Mouse (Mus musculus): ENCODE data around the gene Sntn. TPM values are rescaled to one million over a fixed set of nuclear protein-coding genes. Genes with fewer than 3 reads are reported as not detected.

Sntn gene
- not detected in 2 replicates for polyA plus RNA-seq (2015; fragmentation: Nextera tagmentation; extraction: Ambion mirVana)

GRCm38 (mm10) chr14:13670576-13670975, at the start of gene Sntn:
Gene Sntn, plus strand, starts transcription at chr14:13670876.
- Histone ChIP-seq H3K27me3 (replicated peaks; ENCODE audit: control insufficient read depth, insufficient read depth, low read length) (no peaks in the 10 kb centered on the region), H3K27ac (ENCODE audit: low read depth, low read length) (no peak within 1 kb of the TSS), H3K4me1 (replicated peaks; ENCODE audit: control insufficient read depth, insufficient read depth, low read length) (no peaks in the 10 kb centered on the region), H3K36me3 (ENCODE audit: control insufficient read depth, insufficient read depth) (no peaks in the 10 kb centered on the region), H3K4me2 (replicated peaks; ENCODE audit: low read depth) (no peak within 1 kb of the TSS), H3K9ac (ENCODE audit: low read depth, low read length) (no peak within 1 kb of the TSS), H3K4me3 (ENCODE audit: low read depth, low read length) (no peak within 1 kb of the TSS), H3K9me3 (ENCODE audit: control insufficient read depth) (no peaks in the 10 kb centered on the region)
- WGBS, result 74% methylated on average over 2 of the region's 2 CpGs
- no peak for TF ChIP-seq CTCF (IDR thresholded peaks at IDR 0.05; ENCODE audit: low read depth)
- no peak for ATAC-seq

- no peaks in the 10 kb centered on the region for H3K27me3 ChIP-seq (replicated peaks; ENCODE audit: control insufficient read depth, insufficient read depth, low read length)
- H3K9ac ChIP-seq (ENCODE audit: low read depth, low read length), result no peak overlapping the region
- no peak for TF ChIP-seq CTCF (IDR thresholded peaks at IDR 0.05; ENCODE audit: low read depth)
- H3K4me2 ChIP-seq (replicated peaks; ENCODE audit: low read depth), result no peak overlapping the region
- H3K27ac ChIP-seq (ENCODE audit: low read depth, low read length), result no peak overlapping the region
- no peak overlapping the region for H3K4me3 ChIP-seq (ENCODE audit: low read depth, low read length)
- no peaks in the 10 kb centered on the region for H3K9me3 ChIP-seq (ENCODE audit: control insufficient read depth)
- H3K4me1 ChIP-seq (replicated peaks; ENCODE audit: control insufficient read depth, insufficient read depth, low read length), result no peaks in the 10 kb centered on the region
- no peaks in the 10 kb centered on the region for H3K36me3 ChIP-seq (ENCODE audit: control insufficient read depth, insufficient read depth)
- WGBS, result 84% methylated on average over 1 of the region's 1 CpGs
- no peak for ATAC-seq
These were observed 20.8 kb upstream of the Sntn start for GRCm38 (mm10) chr14:13649865-13650264.

- 53% methylated on average over 1 of the region's 1 CpGs for WGBS
These were observed 19.6 kb upstream of the Sntn start for GRCm38 (mm10) chr14:13651039-13651438.

DNA sequence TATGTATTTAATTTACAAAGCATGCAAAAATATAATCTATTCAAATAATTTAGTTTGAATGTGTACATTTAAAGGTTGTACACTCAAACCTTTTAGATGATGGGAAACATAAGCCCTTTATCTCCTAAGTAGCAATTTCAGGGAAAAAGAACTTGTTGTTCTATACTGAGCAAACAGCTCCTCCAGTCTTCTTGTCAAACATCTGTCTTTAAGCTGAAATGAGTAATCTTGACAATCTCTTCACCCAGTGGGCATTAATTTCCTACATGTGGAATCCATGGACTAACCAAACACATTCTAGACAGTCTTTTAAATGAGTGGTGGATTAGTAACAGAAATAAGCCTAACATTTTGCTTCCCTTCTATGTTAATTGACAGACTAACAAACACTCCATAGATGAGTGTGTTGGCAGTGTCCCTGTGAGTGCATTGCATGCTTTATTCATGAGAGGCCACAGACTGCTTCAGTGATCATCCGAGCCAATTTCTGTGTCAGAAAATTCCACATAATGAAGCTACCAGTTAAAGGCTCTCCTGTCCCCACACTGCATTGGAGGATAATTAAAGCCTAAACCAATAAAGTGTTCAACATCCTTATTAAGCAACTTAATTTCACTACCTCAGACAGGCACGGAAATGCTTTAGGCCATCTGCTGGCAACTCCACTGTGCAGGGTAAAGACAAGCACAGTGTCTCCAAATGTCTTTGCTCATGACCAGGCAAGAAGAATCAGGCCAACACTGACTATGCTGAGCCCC, 19.0 kb upstream of the Sntn start:
- no peaks in the 10 kb centered on the region for H3K4me1 ChIP-seq (replicated peaks; ENCODE audit: control insufficient read depth, insufficient read depth, low read length)
- no peak overlapping the region for H3K27ac ChIP-seq (ENCODE audit: low read depth, low read length)
- H3K9me3 ChIP-seq (ENCODE audit: control insufficient read depth), result no peaks in the 10 kb centered on the region
- H3K4me3 ChIP-seq (ENCODE audit: low read depth, low read length), result no peak overlapping the region
- no peak overlapping the region for H3K4me2 ChIP-seq (replicated peaks; ENCODE audit: low read depth)
- WGBS, result 72% methylated on average over 2 of the region's 2 CpGs
- no peak for ATAC-seq
- no peak overlapping the region for H3K9ac ChIP-seq (ENCODE audit: low read depth, low read length)
- TF ChIP-seq CTCF (IDR thresholded peaks at IDR 0.05; ENCODE audit: low read depth), result no peak
- no peaks in the 10 kb centered on the region for H3K36me3 ChIP-seq (ENCODE audit: control insufficient read depth, insufficient read depth)
- no peaks in the 10 kb centered on the region for H3K27me3 ChIP-seq (replicated peaks; ENCODE audit: control insufficient read depth, insufficient read depth, low read length)

More at GRCm38 (mm10) chr14:13651039-13651438, 19.6 kb upstream of the Sntn start:
- Histone ChIP-seq H3K27me3 (replicated peaks; ENCODE audit: control insufficient read depth, insufficient read depth, low read length) (no peaks in the 10 kb centered on the region), H3K4me2 (replicated peaks; ENCODE audit: low read depth) (no peak overlapping the region), H3K27ac (ENCODE audit: low read depth, low read length) (no peak overlapping the region), H3K4me3 (ENCODE audit: low read depth, low read length) (no peak overlapping the region), H3K36me3 (ENCODE audit: control insufficient read depth, insufficient read depth) (no peaks in the 10 kb centered on the region), H3K4me1 (replicated peaks; ENCODE audit: control insufficient read depth, insufficient read depth, low read length) (no peaks in the 10 kb centered on the region), H3K9ac (ENCODE audit: low read depth, low read length) (no peak overlapping the region), H3K9me3 (ENCODE audit: control insufficient read depth) (no peaks in the 10 kb centered on the region)
- no peak for ATAC-seq
- TF ChIP-seq CTCF (IDR thresholded peaks at IDR 0.05; ENCODE audit: low read depth), result no peak

- ATAC-seq, result no peak
These were observed 16.0 kb downstream of the Sntn start for GRCm38 (mm10) chr14:13686716-13687115.

DNA sequence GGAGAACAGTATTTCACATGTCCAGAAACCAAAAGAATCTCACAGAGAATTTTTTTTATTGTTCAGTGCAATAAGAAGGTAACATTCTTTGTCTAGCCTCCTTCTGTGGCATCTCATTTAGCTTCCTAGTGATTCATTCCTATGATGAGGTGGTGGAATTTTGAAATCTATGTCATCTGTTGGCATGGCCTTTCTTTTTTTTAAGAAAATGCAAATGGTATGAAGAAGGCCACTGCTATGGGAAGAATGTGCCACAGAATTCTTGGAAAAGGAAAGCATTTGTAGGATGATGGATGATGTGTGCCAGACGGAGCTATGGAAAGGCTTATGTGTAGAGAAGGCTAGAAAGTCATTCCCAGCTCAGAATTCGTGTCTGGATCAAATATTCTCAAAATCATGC, 19.8 kb downstream of the Sntn start:
- Histone ChIP-seq H3K9ac (ENCODE audit: low read depth, low read length) (no peak overlapping the region), H3K4me1 (replicated peaks; ENCODE audit: control insufficient read depth, insufficient read depth, low read length) (no peaks in the 10 kb centered on the region), H3K27ac (ENCODE audit: low read depth, low read length) (no peak overlapping the region), H3K4me3 (ENCODE audit: low read depth, low read length) (no peak overlapping the region), H3K27me3 (replicated peaks; ENCODE audit: control insufficient read depth, insufficient read depth, low read length) (no peaks in the 10 kb centered on the region), H3K36me3 (ENCODE audit: control insufficient read depth, insufficient read depth) (no peaks in the 10 kb centered on the region), H3K4me2 (replicated peaks; ENCODE audit: low read depth) (no peak overlapping the region), H3K9me3 (ENCODE audit: control insufficient read depth) (no peaks in the 10 kb centered on the region)
- no peak for ATAC-seq
- TF ChIP-seq CTCF (IDR thresholded peaks at IDR 0.05; ENCODE audit: low read depth), result no peak
- WGBS, result 54% methylated on average over 2 of the region's 2 CpGs

More at GRCm38 (mm10) chr14:13686716-13687115, 16.0 kb downstream of the Sntn start:
- Histone ChIP-seq H3K9ac (ENCODE audit: low read depth, low read length) (no peak overlapping the region), H3K9me3 (ENCODE audit: control insufficient read depth) (no peaks in the 10 kb centered on the region), H3K4me1 (replicated peaks; ENCODE audit: control insufficient read depth, insufficient read depth, low read length) (no peaks in the 10 kb centered on the region), H3K36me3 (ENCODE audit: control insufficient read depth, insufficient read depth) (no peaks in the 10 kb centered on the region), H3K4me2 (replicated peaks; ENCODE audit: low read depth) (no peak overlapping the region), H3K4me3 (ENCODE audit: low read depth, low read length) (no peak overlapping the region), H3K27ac (ENCODE audit: low read depth, low read length) (no peak overlapping the region), H3K27me3 (replicated peaks; ENCODE audit: control insufficient read depth, insufficient read depth, low read length) (no peaks in the 10 kb centered on the region)
- 61% methylated on average over 1 of the region's 1 CpGs for WGBS
- TF ChIP-seq CTCF (IDR thresholded peaks at IDR 0.05; ENCODE audit: low read depth), result no peak

Data from intestine, postnatal 0 days (tissue).